Mouse (Mus musculus) myocyte (in vitro differentiated cells): ENCODE data around the gene Mael. TPM values are rescaled to one million over a fixed set of nuclear protein-coding genes. Genes with fewer than 3 reads are reported as not detected.

Experiments
- H3K27me3 ChIP-seq: one replicate; pipeline ENCODE4 v1.6.1; 2011; ENCODE audit not compliant: control insufficient read depth, insufficient read depth, insufficient read length
- H3K36me3 ChIP-seq: one replicate; pipeline ENCODE4 v1.6.1; 2011; ENCODE audit not compliant: control insufficient read depth, insufficient read depth
- H3K4me2 ChIP-seq: one replicate; pipeline ENCODE4 v1.6.1; 2011; ENCODE audit warnings: low read depth, control low read depth
- H3K4me3 ChIP-seq: one replicate; pipeline ENCODE4 v1.5.1; 2011; ENCODE audit warnings: mild to moderate bottlenecking, control low read depth, moderate library complexity
- H3K79me2 ChIP-seq: one replicate; pipeline ENCODE4 v1.6.1; 2011; ENCODE audit not compliant: control insufficient read depth, insufficient read depth
- H3ac ChIP-seq: one replicate; pipeline ENCODE4 v1.6.1; 2011; ENCODE audit not compliant: control insufficient read depth, insufficient read length
- CEBPB ChIP-seq: IDR thresholded peaks from 2 replicates; pipeline ENCODE4 v1.6.1; 2011; ENCODE audit warnings: mild to moderate bottlenecking, moderate library complexity; ENCODE audit not compliant: poor library complexity, insufficient read depth, severe bottlenecking
- E2F4 ChIP-seq: IDR thresholded peaks from one replicate; pipeline ENCODE4 v1.6.1; 2011; ENCODE audit warnings: mild to moderate bottlenecking, control low read depth, moderate library complexity; ENCODE audit not compliant: insufficient read depth
- MAX ChIP-seq: IDR thresholded peaks from one replicate; pipeline ENCODE4 v1.6.1; 2011; ENCODE audit warnings: low read depth, mild to moderate bottlenecking, control low read depth
- MYOD1 ChIP-seq, 3 experiments: IDR thresholded peaks; one replicate each; pipeline ENCODE4 v1.6.1; 2011; ENCODE audit warnings: control low read depth in 2 of 3, low read depth in 2 of 3, mild to moderate bottlenecking in 2 of 3, moderate library complexity in 1 of 3; ENCODE audit not compliant: insufficient read length in 2 of 3, control insufficient read depth in 1 of 3
- MYOG ChIP-seq, 3 experiments: IDR thresholded peaks; one replicate each; pipeline ENCODE4 v1.6.1; 2011; ENCODE audit warnings: control low read depth in 2 of 3, low read depth in 2 of 3, mild to moderate bottlenecking in 2 of 3; ENCODE audit not compliant: insufficient read length in 2 of 3, control insufficient read depth in 1 of 3, insufficient read depth in 1 of 3
- POLR2A ChIP-seq: IDR thresholded peaks from one replicate; pipeline ENCODE4 v1.6.1; 2011; ENCODE audit warnings: low read depth, mild to moderate bottlenecking, control low read depth, moderate library complexity; ENCODE audit not compliant: insufficient read length
- POLR2AphosphoS2 ChIP-seq: IDR thresholded peaks from one replicate; pipeline ENCODE4 v1.6.1; 2011; ENCODE audit warnings: low read depth, control low read depth; ENCODE audit not compliant: insufficient read length
- REST ChIP-seq: IDR thresholded peaks from one replicate; pipeline ENCODE4 v1.6.1; 2011; ENCODE audit warnings: mild to moderate bottlenecking, control low read depth, moderate library complexity; ENCODE audit not compliant: insufficient read depth, insufficient read length
- SRF ChIP-seq: IDR thresholded peaks from one replicate; pipeline ENCODE4 v1.6.1; 2011; ENCODE audit warnings: low read depth; ENCODE audit not compliant: control insufficient read depth, insufficient read length
- TCF12 ChIP-seq: IDR thresholded peaks from one replicate; pipeline ENCODE4 v1.6.1; 2011; ENCODE audit warnings: mild to moderate bottlenecking, control low read depth; ENCODE audit not compliant: poor library complexity, insufficient read depth, severe bottlenecking
- TCF3 ChIP-seq: IDR thresholded peaks from one replicate; pipeline ENCODE4 v1.6.1; 2011; ENCODE audit warnings: low read depth, control low read depth; ENCODE audit not compliant: insufficient read length
- USF1 ChIP-seq: IDR thresholded peaks from one replicate; pipeline ENCODE4 v1.6.1; 2011; ENCODE audit warnings: low read depth, mild to moderate bottlenecking, control low read depth, moderate library complexity
- polyA plus RNA-seq: library from polyadenylated mRNA; unstranded; fragments of >200 nt; fragmentation: generic; extraction: Trizol; gene quantifications from one replicate; pipeline ENCODE4 v1.2.1, GENCODE M21; 2012; ENCODE audit warnings: missing spikeins

The Mael gene
- polyA plus RNA-seq, 1 experiment: not detected

GRCm38 (mm10) chr1:166255651-166256050, 17.1 kb upstream of the Mael start:
- TF ChIP-seq TCF12: no peak
- no peak for TF ChIP-seq MAX
- no peak for TF ChIP-seq MYOG (IDR thresholded peaks at IDR 0.05; ENCODE audit: control insufficient read depth in 1 of 3, insufficient read depth in 1 of 3, insufficient read length in 2 of 3, low read depth in 2 of 3)
- no peak for TF ChIP-seq USF1
- no peak for TF ChIP-seq SRF
- TF ChIP-seq TCF3: no peak
- no peak for TF ChIP-seq REST
- H3K79me2 ChIP-seq: no peaks in the 10 kb centered on the region
- peak overlapping the region; percentile 23 for H3K4me3 ChIP-seq
- peak overlapping the region; percentile 76 for H3K4me2 ChIP-seq
- no peaks in the 10 kb centered on the region for H3K27me3 ChIP-seq
- H3K36me3 ChIP-seq: no peaks in the 10 kb centered on the region
- no peak overlapping the region for H3ac ChIP-seq

- no peaks in the 10 kb centered on the region for H3K27me3 ChIP-seq
- no peaks in the 10 kb centered on the region for H3K79me2 ChIP-seq
- H3K36me3 ChIP-seq: no peaks in the 10 kb centered on the region
- no peak overlapping the region for H3ac ChIP-seq
- H3K4me2 ChIP-seq: peak overlapping the region; percentile 76
- peak overlapping the region; percentile 23 for H3K4me3 ChIP-seq
- no peak for TF ChIP-seq SRF
- TF ChIP-seq USF1: no peak
- no peak for TF ChIP-seq CEBPB
- no peak for TF ChIP-seq TCF3
- no peak for TF ChIP-seq REST
- TF ChIP-seq POLR2AphosphoS2: no peak
- no peak for TF ChIP-seq MAX
- TF ChIP-seq TCF12: no peak
- TF ChIP-seq POLR2A: no peak
- TF ChIP-seq MYOD1 (IDR thresholded peaks at IDR 0.05; ENCODE audit: control insufficient read depth in 1 of 3, insufficient read length in 2 of 3, low read depth in 2 of 3): no peak
- TF ChIP-seq MYOG (IDR thresholded peaks at IDR 0.05; ENCODE audit: control insufficient read depth in 1 of 3, insufficient read depth in 1 of 3, insufficient read length in 2 of 3, low read depth in 2 of 3): no peak
Observed at GRCm38 (mm10) chr1:166255091-166255490, 16.5 kb upstream of the Mael start.

- Histone ChIP-seq H3K36me3 (no peaks in the 10 kb centered on the region), H3K4me2 (peak within 1 kb of the TSS; percentile 76), H3K79me2 (no peaks in the 10 kb centered on the region), H3K4me3 (peak within 1 kb of the TSS; percentile 23), H3K27me3 (no peaks in the 10 kb centered on the region), H3ac (peak within 1 kb of the TSS; percentile 11)
- TF ChIP-seq MYOG (IDR thresholded peaks at IDR 0.05; ENCODE audit: control insufficient read depth in 1 of 3, insufficient read depth in 1 of 3, insufficient read length in 2 of 3, low read depth in 2 of 3) (peak in 1 of 3 experiments; percentile 4), USF1 (peak; percentile 66), MYOD1 (IDR thresholded peaks at IDR 0.05; ENCODE audit: control insufficient read depth in 1 of 3, insufficient read length in 2 of 3, low read depth in 2 of 3) (no peak)
Observed at GRCm38 (mm10) chr1:166253898-166254894, 15.6 kb upstream of the Mael start, which contains the start of gene Ildr2. TSS of gene Ildr2 (plus strand) at chr1:166254139.

GRCm38 (mm10) chr1:166244285-166244684, 5.7 kb upstream of the Mael start:
- Histone ChIP-seq H3K36me3 (no peaks in the 10 kb centered on the region), H3K79me2 (no peaks in the 10 kb centered on the region), H3K4me3 (no peak overlapping the region), H3K4me2 (no peak overlapping the region), H3ac (no peak overlapping the region), H3K27me3 (no peaks in the 10 kb centered on the region)
- TF ChIP-seq E2F4: no peak
- no peak for TF ChIP-seq SRF
- TF ChIP-seq MYOD1 (IDR thresholded peaks at IDR 0.05; ENCODE audit: control insufficient read depth in 1 of 3, insufficient read length in 2 of 3, low read depth in 2 of 3): no peak
- no peak for TF ChIP-seq MYOG (IDR thresholded peaks at IDR 0.05; ENCODE audit: control insufficient read depth in 1 of 3, insufficient read depth in 1 of 3, insufficient read length in 2 of 3, low read depth in 2 of 3)
- no peak for TF ChIP-seq REST
- no peak for TF ChIP-seq CEBPB
- TF ChIP-seq MAX: no peak

- no peaks in the 10 kb centered on the region for H3K36me3 ChIP-seq
- H3K79me2 ChIP-seq: no peaks in the 10 kb centered on the region
- no peak for TF ChIP-seq USF1
- no peak for TF ChIP-seq MYOD1 (IDR thresholded peaks at IDR 0.05; ENCODE audit: control insufficient read depth in 1 of 3, insufficient read length in 2 of 3, low read depth in 2 of 3)
- no peak for TF ChIP-seq TCF3
- TF ChIP-seq REST: no peak
- no peak for TF ChIP-seq CEBPB
- TF ChIP-seq E2F4: no peak
- no peak for TF ChIP-seq POLR2AphosphoS2
- TF ChIP-seq SRF: no peak
- no peak overlapping the region for H3K4me3 ChIP-seq
- H3ac ChIP-seq: no peak overlapping the region
- H3K27me3 ChIP-seq: no peaks in the 10 kb centered on the region
- H3K4me2 ChIP-seq: no peak overlapping the region
Observed at GRCm38 (mm10) chr1:166214181-166214580, 24.4 kb downstream of the Mael start.
